Mouse (Mus musculus): Measurements from ENCODE around the gene Slc48a1. TPM values are rescaled to one million over a fixed set of nuclear protein-coding genes. Genes with fewer than 3 reads are reported as not detected.

Gene Slc48a1
- polyA plus RNA-seq, 1 experiment = 133 TPM

GRCm38 (mm10) chr15:97742074-97742473 lies 36.2 kb upstream of the Slc48a1 start:
- no peak for DNase-seq
- TF ChIP-seq POLR2A (IDR thresholded peaks at IDR 0.05; ENCODE audit: borderline replicate concordance, insufficient read depth, low read length) = no peak
- no peak overlapping the region for H3K27ac ChIP-seq (ENCODE audit: insufficient read depth, low read length)
- no peaks in the 10 kb centered on the region for H3K27me3 ChIP-seq (ENCODE audit: control insufficient read depth, insufficient read depth, low read length)
- no peaks in the 10 kb centered on the region for H3K4me1 ChIP-seq (ENCODE audit: control insufficient read depth, insufficient read depth, low read length)
- 69% methylated on average over 7 of the region's 7 CpGs for WGBS
- H3K4me3 ChIP-seq (replicated peaks; ENCODE audit: insufficient read depth, low read depth, low read length) = no peak overlapping the region

- Histone ChIP-seq H3K27ac (ENCODE audit: insufficient read depth, low read length) (no peak overlapping the region), H3K4me1 (ENCODE audit: control insufficient read depth, insufficient read depth, low read length) (no peaks in the 10 kb centered on the region), H3K4me3 (replicated peaks; ENCODE audit: insufficient read depth, low read depth, low read length) (no peak overlapping the region), H3K27me3 (ENCODE audit: control insufficient read depth, insufficient read depth, low read length) (no peaks in the 10 kb centered on the region)
- WGBS = 75% methylated on average over 4 of the region's 4 CpGs
- no peak for DNase-seq
- TF ChIP-seq CTCF (IDR thresholded peaks at IDR 0.05; ENCODE audit: borderline replicate concordance, insufficient read depth, low read depth, low read length) (no peak), POLR2A (IDR thresholded peaks at IDR 0.05; ENCODE audit: borderline replicate concordance, insufficient read depth, low read length) (no peak)
Measured at GRCm38 (mm10) chr15:97742600-97742999, 35.7 kb upstream of the Slc48a1 start.

- H3K27ac ChIP-seq (ENCODE audit: insufficient read depth, low read length) = no peak overlapping the region
- H3K4me1 ChIP-seq (ENCODE audit: control insufficient read depth, insufficient read depth, low read length) = no peaks in the 10 kb centered on the region
- 85% methylated on average over 5 of the region's 5 CpGs for WGBS
- DNase-seq = no peak
- no peaks in the 10 kb centered on the region for H3K27me3 ChIP-seq (ENCODE audit: control insufficient read depth, insufficient read depth, low read length)
- no peak overlapping the region for H3K4me3 ChIP-seq (replicated peaks; ENCODE audit: insufficient read depth, low read depth, low read length)
- no peak for TF ChIP-seq CTCF (IDR thresholded peaks at IDR 0.05; ENCODE audit: borderline replicate concordance, insufficient read depth, low read depth, low read length)
- TF ChIP-seq POLR2A (IDR thresholded peaks at IDR 0.05; ENCODE audit: borderline replicate concordance, insufficient read depth, low read length) = no peak
Measured at GRCm38 (mm10) chr15:97743210-97743609, 35.1 kb upstream of the Slc48a1 start.

GRCm38 (mm10) chr15:97743961-97744525 lies 34.3 kb upstream of the Slc48a1 start:
- Histone ChIP-seq H3K27ac (ENCODE audit: insufficient read depth, low read length) (no peak overlapping the region), H3K4me1 (ENCODE audit: control insufficient read depth, insufficient read depth, low read length) (no peaks in the 10 kb centered on the region), H3K4me3 (replicated peaks; ENCODE audit: insufficient read depth, low read depth, low read length) (no peak overlapping the region), H3K27me3 (ENCODE audit: control insufficient read depth, insufficient read depth, low read length) (no peaks in the 10 kb centered on the region)
- 73% methylated on average over 12 of the region's 12 CpGs for WGBS
- no peak for DNase-seq
- no peak for TF ChIP-seq POLR2A (IDR thresholded peaks at IDR 0.05; ENCODE audit: borderline replicate concordance, insufficient read depth, low read length)
- no peak for TF ChIP-seq CTCF (IDR thresholded peaks at IDR 0.05; ENCODE audit: borderline replicate concordance, insufficient read depth, low read depth, low read length)

- H3K27me3 ChIP-seq (ENCODE audit: control insufficient read depth, insufficient read depth, low read length) = no peaks in the 10 kb centered on the region
- no peaks in the 10 kb centered on the region for H3K4me1 ChIP-seq (ENCODE audit: control insufficient read depth, insufficient read depth, low read length)
- no peak for DNase-seq
- TF ChIP-seq CTCF (IDR thresholded peaks at IDR 0.05; ENCODE audit: borderline replicate concordance, insufficient read depth, low read depth, low read length) (no peak), POLR2A (IDR thresholded peaks at IDR 0.05; ENCODE audit: borderline replicate concordance, insufficient read depth, low read length) (no peak)
- WGBS = 77% methylated on average over 10 of the region's 10 CpGs
- H3K4me3 ChIP-seq (replicated peaks; ENCODE audit: insufficient read depth, low read depth, low read length) = no peak overlapping the region
- H3K27ac ChIP-seq (ENCODE audit: insufficient read depth, low read length) = no peak overlapping the region
Measured at GRCm38 (mm10) chr15:97744930-97745329, 33.4 kb upstream of the Slc48a1 start.

GRCm38 (mm10) chr15:97745331-97745730 lies 33.0 kb upstream of the Slc48a1 start:
- Histone ChIP-seq H3K27me3 (ENCODE audit: control insufficient read depth, insufficient read depth, low read length) (no peaks in the 10 kb centered on the region), H3K4me1 (ENCODE audit: control insufficient read depth, insufficient read depth, low read length) (no peaks in the 10 kb centered on the region), H3K4me3 (replicated peaks; ENCODE audit: insufficient read depth, low read depth, low read length) (no peak overlapping the region), H3K27ac (ENCODE audit: insufficient read depth, low read length) (no peak overlapping the region)
- peak in 1 of 2 experiments; percentile 44 for DNase-seq
- 33% methylated on average over 10 of the region's 10 CpGs for WGBS
- TF ChIP-seq POLR2A (IDR thresholded peaks at IDR 0.05; ENCODE audit: borderline replicate concordance, insufficient read depth, low read length) (no peak), CTCF (IDR thresholded peaks at IDR 0.05; ENCODE audit: borderline replicate concordance, insufficient read depth, low read depth, low read length) (no peak)

- 94% methylated on average over 10 of the region's 10 CpGs for WGBS
- H3K4me3 ChIP-seq (replicated peaks; ENCODE audit: insufficient read depth, low read depth, low read length) = no peak overlapping the region
- TF ChIP-seq POLR2A (IDR thresholded peaks at IDR 0.05; ENCODE audit: borderline replicate concordance, insufficient read depth, low read length) (no peak), CTCF (IDR thresholded peaks at IDR 0.05; ENCODE audit: borderline replicate concordance, insufficient read depth, low read depth, low read length) (no peak)
- H3K4me1 ChIP-seq (ENCODE audit: control insufficient read depth, insufficient read depth, low read length) = no peaks in the 10 kb centered on the region
- DNase-seq = no peak
- no peaks in the 10 kb centered on the region for H3K27me3 ChIP-seq (ENCODE audit: control insufficient read depth, insufficient read depth, low read length)
- H3K27ac ChIP-seq (ENCODE audit: insufficient read depth, low read length) = no peak overlapping the region
Measured at GRCm38 (mm10) chr15:97746278-97746677, 32.0 kb upstream of the Slc48a1 start.

- TF ChIP-seq CTCF (IDR thresholded peaks at IDR 0.05; ENCODE audit: borderline replicate concordance, insufficient read depth, low read depth, low read length) = no peak
- no peak for TF ChIP-seq POLR2A (IDR thresholded peaks at IDR 0.05; ENCODE audit: borderline replicate concordance, insufficient read depth, low read length)
- Histone ChIP-seq H3K27ac (ENCODE audit: insufficient read depth, low read length) (no peak overlapping the region), H3K27me3 (ENCODE audit: control insufficient read depth, insufficient read depth, low read length) (no peaks in the 10 kb centered on the region), H3K4me3 (replicated peaks; ENCODE audit: insufficient read depth, low read depth, low read length) (no peak overlapping the region), H3K4me1 (ENCODE audit: control insufficient read depth, insufficient read depth, low read length) (no peaks in the 10 kb centered on the region)
- DNase-seq = no peak
- WGBS = 94% methylated on average over 24 of the region's 24 CpGs
Measured at GRCm38 (mm10) chr15:97746748-97747147, 31.6 kb upstream of the Slc48a1 start.
